Mouse (Mus musculus): ENCODE measurements around the gene Cd55b. TPM values are rescaled to one million over a fixed set of nuclear protein-coding genes. Genes with fewer than 3 reads are reported as not detected.
"Not testable (repeated sequence)": the region's sequence is repeated elsewhere in the genome, so short reads cannot be mapped to it uniquely, and the experiment has no call there.

Gene Cd55b
- total RNA-seq, 1 experiment = 0.22 TPM

GRCm38 (mm10) chr1:130397109-130397508 lies 25.7 kb downstream of the Cd55b start:
- H3K4me3 ChIP-seq (ENCODE audit: insufficient read depth in 1 of 2, low read depth in 1 of 2, low read length in 2 of 2, poor library complexity in 1 of 2, severe bottlenecking in 1 of 2); DNase-seq (ENCODE audit: low read depth, low spot score); H3K9me3 ChIP-seq (ENCODE audit: control insufficient read depth, insufficient read depth, low read depth, low read length); in situ Hi-C loops (cut with MboI; ENCODE audit: low sequenced_read_pairs in 2 of 2, unreplicated experiment in 2 of 2); H3K4me1 ChIP-seq (ENCODE audit: control insufficient read depth in 2 of 2, insufficient read depth in 2 of 2, low read length in 2 of 2, poor library complexity in 1 of 2); H3K36me3 ChIP-seq (ENCODE audit: control insufficient read depth, insufficient read depth, low read length, poor library complexity, severe bottlenecking); H3K27ac ChIP-seq (ENCODE audit: insufficient read depth, low read depth, low read length, poor library complexity, severe bottlenecking); H3K9ac ChIP-seq (ENCODE audit: insufficient read depth, low read depth, low read length, poor library complexity, severe bottlenecking): not testable (repeated sequence)
- TF ChIP-seq MAFK (IDR thresholded peaks at IDR 0.05; ENCODE audit: insufficient read depth, low read depth, low read length) = peak; percentile 60; the same call in 1 of the 2 replicates

- H3K27ac ChIP-seq (ENCODE audit: insufficient read depth, low read depth, low read length, poor library complexity, severe bottlenecking); H3K36me3 ChIP-seq (ENCODE audit: control insufficient read depth, insufficient read depth, low read length, poor library complexity, severe bottlenecking); in situ Hi-C loops (cut with MboI; ENCODE audit: low sequenced_read_pairs in 2 of 2, unreplicated experiment in 2 of 2); H3K4me3 ChIP-seq (ENCODE audit: insufficient read depth in 1 of 2, low read depth in 1 of 2, low read length in 2 of 2, poor library complexity in 1 of 2, severe bottlenecking in 1 of 2); H3K9me3 ChIP-seq (ENCODE audit: control insufficient read depth, insufficient read depth, low read depth, low read length); H3K4me1 ChIP-seq (ENCODE audit: control insufficient read depth in 2 of 2, insufficient read depth in 2 of 2, low read length in 2 of 2, poor library complexity in 1 of 2); DNase-seq (ENCODE audit: low read depth, low spot score); H3K9ac ChIP-seq (ENCODE audit: insufficient read depth, low read depth, low read length, poor library complexity, severe bottlenecking): not testable (repeated sequence)
These were observed 35.5 kb downstream of the Cd55b start for GRCm38 (mm10) chr1:130387282-130387681.

GRCm38 (mm10) chr1:130377726-130378429 lies 44.9 kb downstream of the Cd55b start:
- no peaks in the 10 kb centered on the region for H3K9me3 ChIP-seq (ENCODE audit: control insufficient read depth, insufficient read depth, low read depth, low read length)
- DNase-seq (ENCODE audit: low read depth, low spot score) = no peak
- H3K4me1 ChIP-seq (ENCODE audit: control insufficient read depth in 2 of 2, insufficient read depth in 2 of 2, low read length in 2 of 2, poor library complexity in 1 of 2) = no peaks in the 10 kb centered on the region
- H3K9ac ChIP-seq (ENCODE audit: insufficient read depth, low read depth, low read length, poor library complexity, severe bottlenecking) = no peak overlapping the region
- no peaks in the 10 kb centered on the region for H3K36me3 ChIP-seq (ENCODE audit: control insufficient read depth, insufficient read depth, low read length, poor library complexity, severe bottlenecking)
- in situ Hi-C loops (cut with MboI; ENCODE audit: low sequenced_read_pairs in 2 of 2, unreplicated experiment in 2 of 2) = no loop called here
- H3K27ac ChIP-seq (ENCODE audit: insufficient read depth, low read depth, low read length, poor library complexity, severe bottlenecking) = no peak overlapping the region
- TF ChIP-seq HCFC1 (IDR thresholded peaks at IDR 0.05; ENCODE audit: borderline replicate concordance, insufficient read depth, low read length) (no peak), ZNF384 (IDR thresholded peaks at IDR 0.05; ENCODE audit: low read depth, low read length) (no peak), ZC3H11A (IDR thresholded peaks at IDR 0.05; ENCODE audit: borderline replicate concordance, low read depth, low read length) (no peak), CHD2 (IDR thresholded peaks at IDR 0.05; ENCODE audit: low read depth, low read length) (no peak), MAFK (IDR thresholded peaks at IDR 0.05; ENCODE audit: insufficient read depth, low read depth, low read length) (no peak)
- no peak overlapping the region for H3K4me3 ChIP-seq (ENCODE audit: insufficient read depth in 1 of 2, low read depth in 1 of 2, low read length in 2 of 2, poor library complexity in 1 of 2, severe bottlenecking in 1 of 2)

GRCm38 (mm10) chr1:130374173-130374785 lies 48.5 kb downstream of the Cd55b start:
- Histone ChIP-seq H3K9me3 (ENCODE audit: control insufficient read depth, insufficient read depth, low read depth, low read length) (no peaks in the 10 kb centered on the region), H3K36me3 (ENCODE audit: control insufficient read depth, insufficient read depth, low read length, poor library complexity, severe bottlenecking) (no peaks in the 10 kb centered on the region), H3K4me3 (ENCODE audit: insufficient read depth in 1 of 2, low read depth in 1 of 2, low read length in 2 of 2, poor library complexity in 1 of 2, severe bottlenecking in 1 of 2) (no peak overlapping the region), H3K4me1 (ENCODE audit: control insufficient read depth in 2 of 2, insufficient read depth in 2 of 2, low read length in 2 of 2, poor library complexity in 1 of 2) (no peaks in the 10 kb centered on the region), H3K27ac (ENCODE audit: insufficient read depth, low read depth, low read length, poor library complexity, severe bottlenecking) (no peak overlapping the region), H3K9ac (ENCODE audit: insufficient read depth, low read depth, low read length, poor library complexity, severe bottlenecking) (no peak overlapping the region)
- in situ Hi-C loops (cut with MboI; ENCODE audit: low sequenced_read_pairs in 2 of 2, unreplicated experiment in 2 of 2) = loop anchor here in 1 of 2 experiments (25.0 kb wide), 1 partner anchor 212 kb away; no protein-coding TSS in a partner anchor
- DNase-seq (ENCODE audit: low read depth, low spot score) = no peak
- TF ChIP-seq MAFK (IDR thresholded peaks at IDR 0.05; ENCODE audit: insufficient read depth, low read depth, low read length) (no peak), HCFC1 (IDR thresholded peaks at IDR 0.05; ENCODE audit: borderline replicate concordance, insufficient read depth, low read length) (no peak), ZC3H11A (IDR thresholded peaks at IDR 0.05; ENCODE audit: borderline replicate concordance, low read depth, low read length) (no peak), ZNF384 (IDR thresholded peaks at IDR 0.05; ENCODE audit: low read depth, low read length) (no peak), CHD2 (IDR thresholded peaks at IDR 0.05; ENCODE audit: low read depth, low read length) (no peak)
